Mouse (Mus musculus): ENCODE data around the gene Prm3. TPM values are rescaled to one million over a fixed set of nuclear protein-coding genes. Genes with fewer than 3 reads are reported as not detected.

The Prm3 gene
- polyA plus RNA-seq, 2 experiments: not detected

DNA sequence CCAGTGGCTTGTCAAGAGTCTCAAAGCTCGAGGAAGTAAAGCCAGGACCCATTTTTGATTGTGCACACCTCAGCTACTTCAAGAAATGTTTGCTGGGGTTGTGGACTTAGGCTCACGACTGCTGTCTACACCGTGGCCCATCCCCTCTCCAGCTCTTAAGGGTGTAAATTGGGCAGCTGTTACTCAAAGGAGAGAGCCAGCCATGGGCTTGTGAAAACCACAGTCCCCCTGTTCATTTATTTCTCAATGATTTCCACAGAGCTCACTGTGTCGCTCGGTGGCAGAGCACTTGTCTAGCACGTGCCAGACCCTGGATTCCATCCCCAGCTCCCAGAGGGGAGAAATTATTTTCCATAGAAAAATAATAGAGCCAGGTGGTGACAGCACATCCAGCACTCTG is 34.5 kb downstream of the Prm3 start:
- ATAC-seq (ENCODE audit: low FRiP score, low read depth): no peak
- no peaks in the 10 kb centered on the region for H3K9me3 ChIP-seq (ENCODE audit: control insufficient read depth, low read length)
- H3K27ac ChIP-seq (replicated peaks; ENCODE audit: low read depth, low read length): no peak overlapping the region
- no peaks in the 10 kb centered on the region for H3K27me3 ChIP-seq (ENCODE audit: control insufficient read depth, insufficient read depth, low read length)
- no peak overlapping the region for H3K4me3 ChIP-seq (replicated peaks; ENCODE audit: low read length)
- WGBS: 61% methylated on average over 6 of the region's 6 CpGs
- no peak overlapping the region for H3K9ac ChIP-seq (ENCODE audit: low read depth, low read length, severe bottlenecking)
- H3K4me2 ChIP-seq (replicated peaks; ENCODE audit: low read depth, low read length, severe bottlenecking): no peak overlapping the region
- no peaks in the 10 kb centered on the region for H3K4me1 ChIP-seq (ENCODE audit: control insufficient read depth, insufficient read depth, low read length)
- TF ChIP-seq POLR2A (IDR thresholded peaks at IDR 0.05; ENCODE audit: borderline replicate concordance, extremely low read depth, insufficient read depth, insufficient read length): no peak
- H3K36me3 ChIP-seq (ENCODE audit: control insufficient read depth, insufficient read depth, low read length): no peaks in the 10 kb centered on the region
- DNase-seq (ENCODE audit: low spot score): no peak

DNA sequence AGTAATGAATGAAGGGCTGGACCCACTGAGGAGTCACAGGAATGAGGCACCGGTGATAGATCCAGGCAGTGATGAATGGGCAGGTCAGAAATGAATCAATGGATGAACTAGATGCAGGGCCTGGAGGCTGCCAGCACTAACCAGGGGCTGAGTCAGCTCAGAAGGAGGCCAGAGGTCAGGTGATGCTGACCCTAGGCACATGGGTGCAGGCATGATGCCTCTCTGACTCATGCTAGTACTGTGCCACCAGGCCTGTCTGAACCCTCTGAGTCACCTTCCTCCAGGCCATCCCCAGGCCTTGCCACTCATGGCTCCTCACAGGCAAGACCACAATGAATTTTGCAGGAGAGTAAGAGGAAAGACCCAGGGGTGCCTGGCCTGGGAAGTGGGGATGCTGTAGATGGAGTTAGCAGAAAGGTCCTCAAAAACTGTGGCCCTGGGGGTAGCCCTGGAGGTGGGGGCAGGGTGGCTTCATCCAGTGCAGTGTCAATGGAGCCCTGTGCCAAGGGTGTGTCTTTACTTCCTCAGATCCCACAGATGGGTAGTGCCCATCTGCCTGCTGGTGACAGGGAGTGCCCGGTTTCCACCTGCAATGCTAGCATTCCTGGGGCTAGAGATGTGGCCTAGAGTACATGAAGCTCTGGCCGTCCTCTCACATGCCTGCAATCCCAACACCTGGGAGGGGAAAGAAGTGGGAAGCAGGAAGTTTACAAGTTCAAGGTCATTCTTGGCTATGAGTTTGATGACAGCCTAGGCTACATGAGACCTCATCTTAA is 36.0 kb downstream of the Prm3 start:
- no peak for ATAC-seq (ENCODE audit: low FRiP score, low read depth)

DNA sequence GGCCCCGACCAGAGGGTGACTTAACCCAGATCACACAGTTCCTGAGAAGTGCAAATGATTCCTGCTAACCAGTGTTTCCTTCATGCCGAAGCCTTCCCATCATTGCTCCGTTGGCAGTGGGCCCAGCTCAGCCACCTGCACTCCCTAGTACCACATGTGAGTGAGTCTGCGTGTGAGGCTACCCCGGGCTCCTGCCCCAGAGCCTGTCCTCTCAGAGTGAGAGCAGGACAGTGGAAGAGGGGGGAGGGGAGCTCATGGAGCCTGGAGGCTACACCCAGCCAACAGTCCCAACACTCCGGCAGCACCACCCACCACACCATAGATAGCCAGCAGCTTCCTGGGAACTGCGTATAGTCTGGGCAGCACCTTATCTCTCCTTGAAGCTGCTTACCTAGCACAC is 40.9 kb downstream of the Prm3 start:
- Histone ChIP-seq H3K27me3 (ENCODE audit: control insufficient read depth, insufficient read depth, low read length) (no peaks in the 10 kb centered on the region), H3K4me2 (replicated peaks; ENCODE audit: low read depth, low read length, severe bottlenecking) (no peak overlapping the region), H3K36me3 (ENCODE audit: control insufficient read depth, insufficient read depth, low read length) (no peaks in the 10 kb centered on the region), H3K4me3 (replicated peaks; ENCODE audit: low read length) (no peak overlapping the region), H3K9ac (ENCODE audit: low read depth, low read length, severe bottlenecking) (no peak overlapping the region), H3K9me3 (ENCODE audit: control insufficient read depth, low read length) (no peaks in the 10 kb centered on the region), H3K27ac (replicated peaks; ENCODE audit: low read depth, low read length) (no peak overlapping the region), H3K4me1 (ENCODE audit: control insufficient read depth, insufficient read depth, low read length) (peaks cover 12% of the 10 kb centered on the region; the same call in 1 of the 2 replicates)
- ATAC-seq (ENCODE audit: low FRiP score, low read depth): peak; percentile 48; the same call in 1 of the 2 replicates
- DNase-seq (ENCODE audit: low spot score): peak; percentile 36
- TF ChIP-seq POLR2A (IDR thresholded peaks at IDR 0.05; ENCODE audit: borderline replicate concordance, extremely low read depth, insufficient read depth, insufficient read length): no peak
- 32% methylated on average over 7 of the region's 7 CpGs for WGBS

More for the DNA sequence above, 36.0 kb downstream of the Prm3 start:
- Histone ChIP-seq H3K9me3 (ENCODE audit: control insufficient read depth, low read length) (no peaks in the 10 kb centered on the region), H3K4me1 (ENCODE audit: control insufficient read depth, insufficient read depth, low read length) (peaks cover 4% of the 10 kb centered on the region; the same call in 1 of the 2 replicates), H3K27me3 (ENCODE audit: control insufficient read depth, insufficient read depth, low read length) (no peaks in the 10 kb centered on the region), H3K4me2 (replicated peaks; ENCODE audit: low read depth, low read length, severe bottlenecking) (no peak overlapping the region), H3K9ac (ENCODE audit: low read depth, low read length, severe bottlenecking) (no peak overlapping the region), H3K4me3 (replicated peaks; ENCODE audit: low read length) (no peak overlapping the region), H3K36me3 (ENCODE audit: control insufficient read depth, insufficient read depth, low read length) (no peaks in the 10 kb centered on the region), H3K27ac (replicated peaks; ENCODE audit: low read depth, low read length) (no peak overlapping the region)
- DNase-seq (ENCODE audit: low spot score): no peak
- 77% methylated on average over 3 of the region's 3 CpGs for WGBS
- no peak for TF ChIP-seq POLR2A (IDR thresholded peaks at IDR 0.05; ENCODE audit: borderline replicate concordance, extremely low read depth, insufficient read depth, insufficient read length)

DNA sequence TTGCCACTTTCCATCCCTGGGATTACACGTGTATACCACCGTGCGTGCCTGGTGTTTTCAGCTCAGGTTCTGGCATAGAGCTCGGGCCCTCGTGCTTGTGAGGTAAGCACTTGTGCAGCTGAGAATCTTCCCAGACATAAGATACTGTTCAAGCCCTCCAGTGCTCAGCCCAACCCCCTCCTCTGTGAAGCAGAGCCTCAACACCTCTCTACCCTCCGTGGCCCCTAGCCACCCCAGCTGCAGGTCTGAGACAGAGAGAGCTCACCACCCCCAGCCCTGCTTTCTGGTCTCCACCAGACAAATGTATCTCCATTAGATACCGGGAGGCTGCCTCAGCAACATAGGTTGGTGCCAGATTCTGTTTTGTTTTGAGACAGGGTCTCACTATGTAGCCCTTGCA is 41.5 kb downstream of the Prm3 start:
- peaks cover 17% of the 10 kb centered on the region for H3K4me1 ChIP-seq (ENCODE audit: control insufficient read depth, insufficient read depth, low read length)
- H3K36me3 ChIP-seq (ENCODE audit: control insufficient read depth, insufficient read depth, low read length): no peaks in the 10 kb centered on the region
- WGBS: 56% methylated on average over 7 of the region's 7 CpGs
- no peak overlapping the region for H3K9ac ChIP-seq (ENCODE audit: low read depth, low read length, severe bottlenecking)
- H3K4me3 ChIP-seq (replicated peaks; ENCODE audit: low read length): no peak overlapping the region
- H3K4me2 ChIP-seq (replicated peaks; ENCODE audit: low read depth, low read length, severe bottlenecking): no peak overlapping the region
- DNase-seq (ENCODE audit: low spot score) (no peak), ATAC-seq (ENCODE audit: low FRiP score, low read depth) (no peak)
- H3K27ac ChIP-seq (replicated peaks; ENCODE audit: low read depth, low read length): no peak overlapping the region
- TF ChIP-seq POLR2A (IDR thresholded peaks at IDR 0.05; ENCODE audit: borderline replicate concordance, extremely low read depth, insufficient read depth, insufficient read length): no peak
- H3K27me3 ChIP-seq (ENCODE audit: control insufficient read depth, insufficient read depth, low read length): no peaks in the 10 kb centered on the region
- no peaks in the 10 kb centered on the region for H3K9me3 ChIP-seq (ENCODE audit: control insufficient read depth, low read length)

DNA sequence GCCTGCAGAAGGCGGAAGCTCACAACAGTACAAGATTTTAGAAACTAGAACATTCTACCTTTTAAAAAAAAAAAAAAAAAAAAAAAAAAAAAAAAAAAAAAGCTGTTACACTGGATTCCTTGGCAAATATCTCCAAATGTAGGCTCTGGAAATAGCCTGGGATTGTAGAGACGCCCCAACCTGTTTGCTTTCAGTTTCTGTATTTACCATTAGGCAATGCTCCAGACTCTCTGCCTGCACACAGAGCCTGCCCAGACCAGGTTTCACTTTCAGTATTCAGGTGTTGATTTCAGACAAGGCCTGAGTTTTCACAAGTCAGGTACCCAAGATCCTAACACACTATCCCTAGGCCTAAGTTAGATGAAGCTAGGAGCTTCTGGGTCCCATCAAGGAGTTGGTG is 49.6 kb downstream of the Prm3 start:
- 81% methylated on average over 2 of the region's 2 CpGs for WGBS
- TF ChIP-seq POLR2A (IDR thresholded peaks at IDR 0.05; ENCODE audit: borderline replicate concordance, extremely low read depth, insufficient read depth, insufficient read length): no peak

More for the DNA sequence above, 49.6 kb downstream of the Prm3 start:
- Histone ChIP-seq H3K27me3 (ENCODE audit: control insufficient read depth, insufficient read depth, low read length) (no peaks in the 10 kb centered on the region), H3K9ac (ENCODE audit: low read depth, low read length, severe bottlenecking) (no peak overlapping the region), H3K4me1 (ENCODE audit: control insufficient read depth, insufficient read depth, low read length) (peaks cover 11% of the 10 kb centered on the region), H3K4me2 (replicated peaks; ENCODE audit: low read depth, low read length, severe bottlenecking) (no peak overlapping the region), H3K4me3 (replicated peaks; ENCODE audit: low read length) (no peak overlapping the region), H3K9me3 (ENCODE audit: control insufficient read depth, low read length) (no peaks in the 10 kb centered on the region), H3K36me3 (ENCODE audit: control insufficient read depth, insufficient read depth, low read length) (no peaks in the 10 kb centered on the region), H3K27ac (replicated peaks; ENCODE audit: low read depth, low read length) (no peak overlapping the region)
- ATAC-seq (ENCODE audit: low FRiP score, low read depth): no peak
- DNase-seq (ENCODE audit: low spot score): peak; percentile 22

Other genes with a start within 250 kb of the Prm3 start
- 51.2 and 79.2 TPM in 2 replicates for gene Dexi, start 247.9 kb downstream of the Prm3 start, polyA plus RNA-seq (2012; rRNA removed)
- 31.5 and 40.4 TPM in 2 replicates for gene Dexi, start 247.9 kb downstream of the Prm3 start, polyA plus RNA-seq (2014; fragmentation: Nextera tagmentation; extraction: Ambion mirVana)
- gene Clec16a, start 245.6 kb downstream of the Prm3 start, polyA plus RNA-seq (2012; rRNA removed): 12.5 and 14.6 TPM in 2 replicates
- 29.9 and 34.9 TPM in 2 replicates for gene Clec16a, start 245.6 kb downstream of the Prm3 start, polyA plus RNA-seq (2014; fragmentation: Nextera tagmentation; extraction: Ambion mirVana)
- 13.8 and 18.5 TPM in 2 replicates for gene Socs1, start 5.4 kb downstream of the Prm3 start, polyA plus RNA-seq (2012; rRNA removed)
- gene Socs1, start 5.4 kb downstream of the Prm3 start, polyA plus RNA-seq (2014; fragmentation: Nextera tagmentation; extraction: Ambion mirVana): 16.6 and 17.8 TPM in 2 replicates
- gene Tnp2, start 2.3 kb downstream of the Prm3 start, polyA plus RNA-seq (2012; rRNA removed): not detected in 2 replicates
- gene Tnp2, start 2.3 kb downstream of the Prm3 start, polyA plus RNA-seq (2014; fragmentation: Nextera tagmentation; extraction: Ambion mirVana): not detected in 2 replicates
- not detected in 2 replicates for gene Prm2, start 5.2 kb upstream of the Prm3 start, polyA plus RNA-seq (2012; rRNA removed)
- gene Prm2, start 5.2 kb upstream of the Prm3 start, polyA plus RNA-seq (2014; fragmentation: Nextera tagmentation; extraction: Ambion mirVana): not detected in 2 replicates
- not detected in 2 replicates for gene Prm1, start 14.9 kb upstream of the Prm3 start, polyA plus RNA-seq (2012; rRNA removed)
- not detected in 2 replicates for gene Prm1, start 14.9 kb upstream of the Prm3 start, polyA plus RNA-seq (2014; fragmentation: Nextera tagmentation; extraction: Ambion mirVana)
- gene Gm11172, start 22.0 kb upstream of the Prm3 start, polyA plus RNA-seq (2012; rRNA removed): not detected in 2 replicates
- gene Gm11172, start 22.0 kb upstream of the Prm3 start, polyA plus RNA-seq (2014; fragmentation: Nextera tagmentation; extraction: Ambion mirVana): not detected in 2 replicates
- 7.3 and 7.7 TPM in 2 replicates for gene Rmi2, start 44.1 kb upstream of the Prm3 start, polyA plus RNA-seq (2012; rRNA removed)
- 3.2 and 3.4 TPM in 2 replicates for gene Rmi2, start 44.1 kb upstream of the Prm3 start, polyA plus RNA-seq (2014; fragmentation: Nextera tagmentation; extraction: Ambion mirVana)

Data from limb, embryonic 14.5 days (tissue).